Mouse (Mus musculus): ENCODE measurements around the gene Armh3.

The Armh3 gene

DNA sequence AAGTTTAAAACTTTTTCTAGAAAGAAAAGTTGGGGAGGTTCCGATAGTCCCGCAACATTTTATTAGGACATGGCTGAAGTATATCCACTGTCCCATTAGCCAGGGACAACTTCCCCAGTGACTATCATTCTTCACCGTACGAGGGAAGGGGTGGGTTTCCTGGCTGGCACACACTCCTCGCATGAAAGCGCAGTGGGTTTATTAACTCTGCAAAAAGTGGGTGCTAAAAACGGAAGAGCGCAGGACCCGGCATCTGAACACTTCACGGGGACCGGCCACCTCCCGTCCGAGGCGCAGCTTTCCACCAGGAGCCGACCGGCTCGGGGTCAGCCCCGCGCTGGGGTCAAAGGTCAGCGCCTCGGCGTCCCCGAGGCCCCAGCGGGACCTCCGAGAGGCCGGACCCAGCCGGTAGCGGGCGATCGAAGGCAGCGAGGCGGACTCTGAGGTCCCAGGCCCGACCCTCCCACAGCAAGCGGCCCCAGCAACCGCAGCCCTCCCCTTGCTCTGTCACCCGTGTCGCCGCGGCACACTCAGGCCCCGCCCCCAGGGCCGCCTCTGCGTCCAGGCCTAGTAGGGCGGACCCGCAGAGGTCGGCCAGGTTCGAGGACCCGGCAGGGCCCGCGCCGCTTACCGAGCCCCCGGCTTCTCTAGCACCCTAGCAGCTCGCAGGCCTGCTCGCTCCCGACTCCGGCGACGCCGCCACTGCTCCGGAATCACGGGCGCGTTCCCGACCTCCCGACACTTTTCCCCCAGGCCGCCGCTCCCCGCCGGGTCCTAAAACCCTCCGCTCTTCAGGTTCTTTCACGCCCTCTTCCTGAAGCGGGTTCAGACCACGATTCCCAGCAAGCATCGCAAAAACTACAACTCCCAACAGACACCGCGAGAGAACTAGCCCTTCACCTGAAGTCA lies at the start of gene Armh3:
TSS of gene Armh3 (minus strand) at position 704 of the 909 bp plus-strand sequence.
- peak; percentile 88 for DNase-seq (ENCODE audit: low read depth, low spot score)

- no peak for DNase-seq (ENCODE audit: low read depth, low spot score)
Measured at GRCm38 (mm10) chr19:46047426-46047825, 49.1 kb upstream of the Armh3 start.

- DNase-seq (ENCODE audit: low read depth, low spot score), result no peak
Measured at GRCm38 (mm10) chr19:46046621-46047025, 48.3 kb upstream of the Armh3 start.

GRCm38 (mm10) chr19:46045696-46046311 lies 47.5 kb upstream of the Armh3 start:
- DNase-seq (ENCODE audit: low read depth, low spot score), result peak; percentile 40

- DNase-seq (ENCODE audit: low read depth, low spot score), result peak; percentile 78
Measured at GRCm38 (mm10) chr19:46044993-46045695, 46.9 kb upstream of the Armh3 start, which contains the start of gene Ldb1. Gene Ldb1, minus strand, starts transcription at chr19:46045214.

GRCm38 (mm10) chr19:46044271-46044992 lies 46.1 kb upstream of the Armh3 start, which contains the start of gene Pprc1:
Gene Pprc1, plus strand, starts transcription at chr19:46044886.
- no peak for DNase-seq (ENCODE audit: low read depth, low spot score)

DNA sequence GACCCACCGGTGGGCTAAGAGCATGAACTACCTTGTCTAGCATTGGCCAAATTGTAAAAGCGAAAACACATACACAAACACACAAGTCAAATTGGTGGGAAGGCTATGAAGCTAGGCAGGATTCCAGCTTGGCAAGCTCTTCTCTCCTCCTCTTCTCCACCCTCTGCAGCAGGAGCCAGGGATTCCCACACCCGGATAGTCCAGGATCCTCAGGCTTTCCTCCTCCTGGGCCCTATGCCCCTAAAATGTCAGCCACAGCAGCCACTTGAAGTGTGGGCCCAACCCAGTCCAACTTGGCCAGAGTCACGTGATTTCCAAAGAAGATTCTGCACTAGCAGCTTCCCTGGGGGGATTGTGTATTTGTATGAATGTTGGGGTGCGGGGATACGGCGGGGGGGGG lies 45.1 kb upstream of the Armh3 start:
- no peak for DNase-seq (ENCODE audit: low read depth, low spot score)

DNA sequence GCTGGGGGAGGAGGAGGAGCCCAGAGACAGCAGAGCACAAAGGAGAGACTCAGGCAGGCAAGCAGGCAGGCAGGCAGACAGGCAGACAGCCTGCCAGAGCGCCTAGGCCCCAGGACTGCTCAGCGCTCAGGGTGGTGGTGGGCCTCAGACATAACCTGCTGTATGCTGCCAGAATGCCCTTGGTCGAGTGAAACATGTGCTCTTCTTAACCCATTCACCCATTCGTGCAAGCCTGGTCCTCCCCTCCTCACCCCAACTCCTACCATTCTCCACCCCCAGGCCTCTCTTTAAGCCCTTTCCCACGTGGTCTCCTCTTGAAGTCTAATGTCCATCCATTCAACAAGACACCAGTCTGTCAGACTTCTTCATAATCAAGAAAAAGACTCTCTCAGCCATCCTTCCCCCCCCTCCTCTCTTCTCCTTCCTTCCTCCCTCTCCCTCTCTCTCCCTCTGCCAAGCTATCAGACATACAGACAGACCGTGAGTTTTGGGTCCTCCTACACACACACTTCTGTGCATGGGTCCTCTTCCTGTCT lies 44.3 kb upstream of the Armh3 start:
- no peak for DNase-seq (ENCODE audit: low read depth, low spot score)

DNA sequence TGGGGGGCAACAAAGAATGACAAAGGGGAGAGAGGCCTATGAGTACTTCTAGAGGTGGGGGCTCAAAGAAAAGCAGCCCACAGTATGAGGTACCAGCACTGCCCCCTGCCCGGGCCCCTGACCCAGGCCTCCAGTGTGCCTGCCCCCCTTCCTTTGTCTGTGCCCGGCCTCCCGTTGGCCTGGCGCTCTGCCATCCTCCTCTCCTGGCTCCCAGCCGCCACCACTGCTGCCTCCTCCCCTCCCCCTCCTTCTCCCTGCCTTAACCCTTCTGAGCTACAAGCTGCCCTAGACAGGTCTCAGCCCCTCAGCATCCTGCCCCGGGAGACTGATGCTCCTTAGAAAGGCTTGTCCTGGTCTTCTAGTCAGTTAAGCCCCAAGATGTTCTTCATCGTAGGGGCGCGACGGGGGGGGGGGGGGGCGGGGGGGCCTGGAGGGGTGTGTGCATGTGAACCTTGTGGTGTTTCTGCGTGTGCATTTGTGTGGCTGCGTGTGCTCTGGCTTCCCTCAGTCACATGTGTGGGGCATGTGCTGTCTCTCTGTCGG lies 43.7 kb upstream of the Armh3 start:
- DNase-seq (ENCODE audit: low read depth, low spot score), result peak; percentile 57

DNA sequence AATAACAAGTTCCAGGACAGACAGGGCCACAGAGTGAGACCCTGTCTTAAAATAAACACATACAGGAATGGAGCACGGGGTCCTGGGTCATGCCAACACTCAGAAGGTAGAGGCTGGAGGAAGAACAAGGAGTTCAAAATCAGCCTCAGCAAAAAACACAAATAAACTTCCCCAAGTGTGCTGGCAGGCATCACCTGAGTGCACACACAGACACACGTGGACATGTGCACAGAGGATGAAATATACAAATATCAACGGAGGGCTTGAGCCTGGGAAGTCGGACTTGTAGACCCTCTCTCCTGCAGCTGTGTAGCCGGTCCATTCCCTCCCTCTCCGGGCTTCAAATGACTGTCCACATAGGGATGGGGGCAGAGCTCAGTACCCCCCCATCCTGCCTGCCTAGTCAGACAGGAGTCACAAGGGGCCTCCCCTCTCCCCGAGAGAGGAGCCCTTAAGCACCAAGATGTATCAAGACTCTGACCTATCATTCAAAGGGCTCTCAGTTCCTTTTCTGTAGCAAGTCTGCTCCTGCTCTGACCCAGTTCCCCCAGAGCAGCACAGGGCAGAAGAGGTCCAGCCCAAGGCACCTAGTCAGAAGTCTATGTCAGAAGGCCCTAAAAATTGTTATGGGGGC lies 43.1 kb upstream of the Armh3 start:
- DNase-seq (ENCODE audit: low read depth, low spot score), result no peak

DNA sequence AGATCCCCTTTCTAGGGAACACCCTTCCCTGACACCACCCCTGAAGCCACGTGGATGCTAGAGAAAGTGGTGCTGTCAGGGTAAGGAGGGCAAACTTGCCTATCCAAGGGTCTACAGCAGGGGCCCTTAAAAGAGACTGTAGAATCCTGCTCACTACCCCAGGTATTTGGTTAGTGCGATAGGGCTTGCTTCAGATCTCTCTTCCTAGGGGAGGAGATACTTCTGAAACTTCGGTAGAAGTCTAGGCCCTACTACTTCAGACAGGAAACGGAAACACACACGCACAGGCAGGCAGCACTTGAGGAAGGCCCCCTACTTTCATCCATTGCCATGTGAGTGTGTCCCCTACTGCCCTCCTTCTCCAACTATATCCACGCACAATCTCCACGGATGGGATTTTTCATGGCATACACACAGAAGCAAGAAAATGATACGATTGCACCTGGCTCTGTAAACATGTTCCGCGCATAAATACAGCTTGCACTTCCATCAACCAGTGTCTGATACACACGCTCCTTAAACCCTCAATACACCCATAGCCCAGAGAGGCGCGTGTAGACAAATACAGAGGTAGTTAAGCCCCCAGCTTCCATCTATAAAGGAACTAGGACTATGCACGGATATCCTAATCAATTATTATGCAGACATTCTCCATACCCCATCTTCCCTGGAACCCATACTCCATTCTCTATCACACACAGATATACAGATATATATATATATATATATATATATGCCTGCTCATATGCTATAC lies 42.0 kb upstream of the Armh3 start:
- DNase-seq (ENCODE audit: low read depth, low spot score), result no peak

- DNase-seq (ENCODE audit: low read depth, low spot score), result peak; percentile 89
Measured at GRCm38 (mm10) chr19:46039478-46039877, 41.2 kb upstream of the Armh3 start.

DNA sequence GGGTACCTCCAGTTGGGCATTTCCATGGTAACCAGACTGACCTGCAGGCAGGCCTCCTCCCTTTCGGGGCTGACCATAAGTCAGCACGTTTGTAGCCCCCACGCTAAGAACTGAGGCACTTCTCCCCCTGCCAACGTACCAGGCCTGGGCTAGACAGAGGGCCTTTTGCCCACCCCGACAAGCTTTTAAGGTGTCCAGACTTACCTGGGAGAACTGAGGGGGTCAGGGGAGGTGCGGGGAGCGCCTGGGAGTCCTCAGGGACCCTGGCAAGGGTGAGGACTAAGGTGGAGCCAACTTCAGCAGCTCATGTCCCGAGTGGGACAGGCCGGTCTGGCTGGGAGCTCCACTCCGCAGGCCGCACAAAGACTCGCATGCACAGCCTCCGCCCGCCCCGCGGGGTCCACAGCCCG lies 40.6 kb upstream of the Armh3 start:
- no peak for DNase-seq (ENCODE audit: low read depth, low spot score)

GRCm38 (mm10) chr19:46037925-46038850 lies 39.9 kb upstream of the Armh3 start:
- DNase-seq (ENCODE audit: low read depth, low spot score), result no peak

- no peak for DNase-seq (ENCODE audit: low read depth, low spot score)
Measured at GRCm38 (mm10) chr19:46037243-46037924, 39.1 kb upstream of the Armh3 start.

DNA sequence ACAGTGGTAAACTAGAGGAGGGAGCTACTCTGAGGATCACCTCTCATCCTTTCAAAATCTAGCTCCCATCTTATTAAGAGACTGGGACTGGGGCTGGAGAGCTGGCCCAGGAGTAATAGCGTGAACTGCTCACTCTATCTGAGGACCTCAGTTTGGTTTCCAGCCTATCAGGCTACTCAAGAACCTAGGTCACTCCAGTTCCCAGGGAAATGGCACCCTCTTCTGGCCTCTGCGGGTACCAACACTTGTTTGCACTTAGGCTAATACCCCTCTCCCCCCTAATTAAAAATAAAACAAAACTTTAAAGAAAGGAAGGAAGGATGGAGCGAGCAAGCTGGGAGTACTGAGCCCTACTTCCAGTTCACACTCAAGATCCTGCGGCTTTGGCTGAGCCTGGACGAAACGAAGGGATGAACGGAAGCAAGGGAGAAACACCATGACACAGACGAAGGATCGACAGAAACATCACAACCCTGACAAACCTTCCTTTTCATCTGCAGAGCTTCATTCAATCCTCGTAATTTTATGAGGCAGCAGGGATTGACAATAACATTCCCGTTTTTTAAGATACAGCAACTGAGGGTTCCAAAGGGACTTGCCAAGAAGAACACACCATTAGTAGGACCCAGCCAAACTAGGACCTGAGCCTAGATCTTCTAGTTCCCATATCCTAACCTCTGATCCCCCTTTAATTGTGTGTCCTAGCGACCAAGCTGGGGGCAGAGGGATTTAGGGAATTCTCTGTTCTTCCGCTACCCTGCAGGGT lies 38.4 kb upstream of the Armh3 start:
- no peak for DNase-seq (ENCODE audit: low read depth, low spot score)

DNA sequence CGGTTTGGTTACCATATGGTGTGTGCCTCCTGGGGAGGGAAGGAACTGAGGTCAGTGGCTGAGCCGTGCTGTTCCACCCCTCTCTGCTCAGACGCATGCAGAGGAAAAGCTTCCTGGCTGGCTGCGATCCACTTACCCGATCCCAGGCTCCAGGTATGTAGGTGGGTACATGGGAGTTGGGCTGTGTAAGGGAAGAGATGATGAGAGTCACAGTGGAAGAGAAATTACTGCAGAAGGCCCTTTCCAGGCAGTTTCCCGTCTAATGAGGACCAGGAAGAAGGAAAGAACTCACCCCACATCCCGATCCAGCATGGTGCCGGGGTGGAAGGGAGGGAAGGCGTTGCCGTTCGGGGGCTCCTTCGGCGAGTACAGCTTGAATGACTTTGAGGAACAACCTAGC lies 37.7 kb upstream of the Armh3 start:
- no peak for DNase-seq (ENCODE audit: low read depth, low spot score)
